Mouse (Mus musculus): ENCODE measurements at regions not wholly inside any gene's neighbourhood (a gene's known extent, or its start where the extent isn't known, plus 50 kb on each side); places are given as distances from the start of the nearest gene placed in this dataset.

- 80% methylated on average over 5 of the region's 5 CpGs for WGBS
- H3K36me3 ChIP-seq, result no peaks in the 10 kb centered on the region
- no peaks in the 10 kb centered on the region for H3K4me1 ChIP-seq
- ATAC-seq (ENCODE audit: insufficient read depth, low FRiP score, low read depth), result no peak
- H3K9me3 ChIP-seq, result no peaks in the 10 kb centered on the region
- no peak overlapping the region for H3K9ac ChIP-seq
- H3K27me3 ChIP-seq (replicated peaks), result no peaks in the 10 kb centered on the region
- H3K27ac ChIP-seq, result no peak overlapping the region
- no peak overlapping the region for H3K4me3 ChIP-seq (replicated peaks)
- H3K4me2 ChIP-seq, result no peak overlapping the region
Observed at GRCm38 (mm10) chr1:120733683-120734082, 131.5 kb downstream of the En1 start.

GRCm38 (mm10) chr1:120734846-120735245, 132.6 kb downstream of the En1 start:
- Histone ChIP-seq H3K9ac (no peak overlapping the region), H3K4me1 (no peaks in the 10 kb centered on the region), H3K36me3 (no peaks in the 10 kb centered on the region), H3K4me2 (no peak overlapping the region), H3K27ac (no peak overlapping the region), H3K4me3 (replicated peaks) (no peak overlapping the region), H3K9me3 (no peaks in the 10 kb centered on the region), H3K27me3 (replicated peaks) (no peaks in the 10 kb centered on the region)
- no peak for ATAC-seq (ENCODE audit: insufficient read depth, low FRiP score, low read depth)

GRCm38 (mm10) chr1:120739499-120739898, 137.3 kb downstream of the En1 start:
- H3K27ac ChIP-seq, result no peak overlapping the region
- H3K27me3 ChIP-seq (replicated peaks), result no peaks in the 10 kb centered on the region
- no peak for ATAC-seq (ENCODE audit: insufficient read depth, low FRiP score, low read depth)
- no peak overlapping the region for H3K4me2 ChIP-seq
- no peaks in the 10 kb centered on the region for H3K9me3 ChIP-seq
- no peak overlapping the region for H3K4me3 ChIP-seq (replicated peaks)
- no peaks in the 10 kb centered on the region for H3K36me3 ChIP-seq
- H3K4me1 ChIP-seq, result no peaks in the 10 kb centered on the region
- 52% methylated on average over 6 of the region's 6 CpGs for WGBS
- H3K9ac ChIP-seq, result no peak overlapping the region

GRCm38 (mm10) chr1:120741091-120741740, 139.0 kb downstream of the En1 start:
- H3K4me2 ChIP-seq, result no peak overlapping the region
- WGBS, result 70% methylated on average over 16 of the region's 16 CpGs
- no peak for ATAC-seq (ENCODE audit: insufficient read depth, low FRiP score, low read depth)
- no peaks in the 10 kb centered on the region for H3K36me3 ChIP-seq
- H3K27me3 ChIP-seq (replicated peaks), result no peaks in the 10 kb centered on the region
- no peak overlapping the region for H3K9ac ChIP-seq
- H3K27ac ChIP-seq, result no peak overlapping the region
- no peak overlapping the region for H3K4me3 ChIP-seq (replicated peaks)
- H3K9me3 ChIP-seq, result no peaks in the 10 kb centered on the region
- no peaks in the 10 kb centered on the region for H3K4me1 ChIP-seq

GRCm38 (mm10) chr1:120748963-120749362, 146.7 kb downstream of the En1 start:
- Histone ChIP-seq H3K9ac (no peak overlapping the region), H3K27ac (no peak overlapping the region), H3K9me3 (no peaks in the 10 kb centered on the region), H3K36me3 (no peaks in the 10 kb centered on the region), H3K4me3 (replicated peaks) (no peak overlapping the region), H3K27me3 (replicated peaks) (no peaks in the 10 kb centered on the region), H3K4me1 (no peaks in the 10 kb centered on the region), H3K4me2 (no peak overlapping the region)
- ATAC-seq (ENCODE audit: insufficient read depth, low FRiP score, low read depth), result no peak
- WGBS, result 70% methylated on average over 6 of the region's 6 CpGs

GRCm38 (mm10) chr1:120753406-120753805, 151.2 kb downstream of the En1 start:
- H3K36me3 ChIP-seq, result no peaks in the 10 kb centered on the region
- ATAC-seq (ENCODE audit: insufficient read depth, low FRiP score, low read depth), result no peak
- no peaks in the 10 kb centered on the region for H3K27me3 ChIP-seq (replicated peaks)
- H3K4me1 ChIP-seq, result no peaks in the 10 kb centered on the region
- no peak overlapping the region for H3K4me2 ChIP-seq
- no peak overlapping the region for H3K9ac ChIP-seq
- no peak overlapping the region for H3K27ac ChIP-seq
- no peak overlapping the region for H3K4me3 ChIP-seq (replicated peaks)
- no peaks in the 10 kb centered on the region for H3K9me3 ChIP-seq
- 83% methylated on average over 1 of the region's 1 CpGs for WGBS

GRCm38 (mm10) chr1:120754337-120754736, 152.1 kb downstream of the En1 start:
- Histone ChIP-seq H3K4me3 (replicated peaks) (no peak overlapping the region), H3K27me3 (replicated peaks) (no peaks in the 10 kb centered on the region), H3K4me2 (no peak overlapping the region), H3K4me1 (no peaks in the 10 kb centered on the region), H3K27ac (no peak overlapping the region), H3K36me3 (no peaks in the 10 kb centered on the region), H3K9me3 (no peaks in the 10 kb centered on the region), H3K9ac (no peak overlapping the region)
- ATAC-seq (ENCODE audit: insufficient read depth, low FRiP score, low read depth), result no peak; the same call in 1 of the 2 replicates
- WGBS, result 63% methylated on average over 5 of the region's 5 CpGs

- Histone ChIP-seq H3K9ac (no peak overlapping the region), H3K4me3 (replicated peaks) (no peak overlapping the region), H3K4me2 (no peak overlapping the region), H3K9me3 (no peaks in the 10 kb centered on the region), H3K27ac (no peak overlapping the region), H3K4me1 (no peaks in the 10 kb centered on the region), H3K27me3 (replicated peaks) (no peaks in the 10 kb centered on the region), H3K36me3 (no peaks in the 10 kb centered on the region)
- no peak for ATAC-seq (ENCODE audit: insufficient read depth, low FRiP score, low read depth)
- 39% methylated on average over 9 of the region's 9 CpGs for WGBS
Observed at GRCm38 (mm10) chr1:120757283-120757821, 155.1 kb downstream of the En1 start.

- no peak for ATAC-seq (ENCODE audit: insufficient read depth, low FRiP score, low read depth)
- Histone ChIP-seq H3K9me3 (no peaks in the 10 kb centered on the region), H3K27me3 (replicated peaks) (no peaks in the 10 kb centered on the region), H3K36me3 (no peaks in the 10 kb centered on the region), H3K4me3 (replicated peaks) (no peak overlapping the region), H3K4me2 (no peak overlapping the region), H3K9ac (no peak overlapping the region), H3K27ac (no peak overlapping the region), H3K4me1 (no peaks in the 10 kb centered on the region)
- 72% methylated on average over 7 of the region's 7 CpGs for WGBS
Observed at GRCm38 (mm10) chr1:120758172-120758571, 156.0 kb downstream of the En1 start.

GRCm38 (mm10) chr1:120758762-120759161, 156.5 kb downstream of the En1 start:
- ATAC-seq (ENCODE audit: insufficient read depth, low FRiP score, low read depth), result no peak
- Histone ChIP-seq H3K9me3 (no peaks in the 10 kb centered on the region), H3K9ac (no peak overlapping the region), H3K36me3 (no peaks in the 10 kb centered on the region), H3K4me3 (replicated peaks) (no peak overlapping the region), H3K27me3 (replicated peaks) (no peaks in the 10 kb centered on the region), H3K4me2 (no peak overlapping the region), H3K27ac (no peak overlapping the region), H3K4me1 (no peaks in the 10 kb centered on the region)
- 55% methylated on average over 5 of the region's 5 CpGs for WGBS

GRCm38 (mm10) chr1:120759380-120759779, 157.2 kb downstream of the En1 start:
- 78% methylated on average over 3 of the region's 3 CpGs for WGBS
- no peaks in the 10 kb centered on the region for H3K4me1 ChIP-seq
- no peak overlapping the region for H3K4me3 ChIP-seq (replicated peaks)
- H3K27ac ChIP-seq, result no peak overlapping the region
- H3K36me3 ChIP-seq, result no peaks in the 10 kb centered on the region
- H3K4me2 ChIP-seq, result no peak overlapping the region
- H3K9me3 ChIP-seq, result no peaks in the 10 kb centered on the region
- no peaks in the 10 kb centered on the region for H3K27me3 ChIP-seq (replicated peaks)
- ATAC-seq (ENCODE audit: insufficient read depth, low FRiP score, low read depth), result no peak
- no peak overlapping the region for H3K9ac ChIP-seq

GRCm38 (mm10) chr1:120761364-120761763, 159.1 kb downstream of the En1 start:
- no peak for ATAC-seq (ENCODE audit: insufficient read depth, low FRiP score, low read depth)
- no peak overlapping the region for H3K27ac ChIP-seq
- H3K4me3 ChIP-seq (replicated peaks), result no peak overlapping the region
- no peak overlapping the region for H3K4me2 ChIP-seq
- H3K4me1 ChIP-seq, result no peaks in the 10 kb centered on the region
- no peaks in the 10 kb centered on the region for H3K36me3 ChIP-seq
- no peaks in the 10 kb centered on the region for H3K27me3 ChIP-seq (replicated peaks)
- no peak overlapping the region for H3K9ac ChIP-seq
- whole genome bisulfite sequencing, result 68% methylated on average over 9 of the region's 9 CpGs
- H3K9me3 ChIP-seq, result no peaks in the 10 kb centered on the region

- Histone ChIP-seq H3K9me3 (no peaks in the 10 kb centered on the region), H3K4me1 (no peaks in the 10 kb centered on the region), H3K27ac (no peak overlapping the region), H3K4me2 (no peak overlapping the region), H3K4me3 (replicated peaks) (no peak overlapping the region), H3K36me3 (no peaks in the 10 kb centered on the region), H3K27me3 (replicated peaks) (no peaks in the 10 kb centered on the region), H3K9ac (no peak overlapping the region)
- ATAC-seq (ENCODE audit: insufficient read depth, low FRiP score, low read depth), result no peak
- WGBS, result 84% methylated on average over 2 of the region's 2 CpGs
Observed at GRCm38 (mm10) chr1:120762498-120762897, 160.3 kb downstream of the En1 start.
